Mouse (Mus musculus) G1E (cell line): ENCODE data around the gene Bloc1s1.

Experiments used
- CTCF ChIP-seq: IDR thresholded peaks from 2 replicates; pipeline ENCODE4 v1.5.1; 2012; ENCODE audit warnings: low read depth, low read length, inconsistent platforms, mixed read lengths
- GATA1 ChIP-seq: IDR thresholded peaks from 2 replicates; pipeline ENCODE4 v1.6.1; 2012; ENCODE audit warnings: borderline replicate concordance, low read length, inconsistent platforms, mixed read lengths
- GATA2 ChIP-seq: IDR thresholded peaks from 2 replicates; pipeline ENCODE4 v1.6.1; 2012; ENCODE audit warnings: low read depth, low read length, inconsistent platforms, borderline replicate concordance
- POLR2AphosphoS5 ChIP-seq: IDR thresholded peaks from 2 replicates; pipeline ENCODE4 v1.6.1; 2012; ENCODE audit warnings: low read depth, low read length, inconsistent platforms; ENCODE audit not compliant: insufficient replicate concordance

DNA sequence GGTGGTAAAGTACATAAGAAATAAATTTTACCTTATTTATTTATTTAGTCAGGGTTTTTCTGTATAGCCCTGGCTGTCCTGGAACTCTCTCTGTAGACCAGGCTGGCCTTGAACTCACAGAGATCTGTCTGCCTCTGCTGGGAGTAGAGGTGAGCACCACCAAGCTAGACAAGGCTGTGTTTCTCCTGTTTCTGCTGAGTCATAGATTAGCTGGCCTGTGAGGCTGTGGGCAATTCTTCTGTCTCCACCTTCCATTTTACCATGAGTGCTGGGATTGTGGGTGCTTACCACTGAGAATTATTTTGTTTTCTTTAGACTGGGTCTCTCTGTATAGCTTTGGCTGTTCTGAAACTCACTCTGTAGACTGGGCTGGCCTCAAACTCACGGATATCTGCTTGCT lies 22.4 kb downstream of the Bloc1s1 start:
- TF ChIP-seq CTCF (no peak), GATA2 (no peak), POLR2AphosphoS5 (no peak), GATA1 (no peak)
